Mouse (Mus musculus) lung, adult 10 weeks (tissue): ENCODE measurements around the gene Olfr1209. TPM values are rescaled to one million over a fixed set of nuclear protein-coding genes. Genes with fewer than 3 reads are reported as not detected.

Experiments used
- polyA plus RNA-seq: library from polyadenylated mRNA; stranded (reverse); fragments of 350-450 nt; fragmentation: Illumina TruSeq; extraction: RNeasy Lipid Tissue Mini Kit (QIAGEN cat#74804); gene quantifications from one replicate; pipeline ENCODE4 v1.2.3, GENCODE M21; 2014; ENCODE audit warnings: low read depth, low replicate concordance; ENCODE audit not compliant: insufficient read depth

Gene Olfr1209
- polyA plus RNA-seq: not detected

GRCm38 (mm10) chr2:88915057-88915456 lies at the start of gene Olfr1209:
Olfr1209 (minus strand) TSS chr2:88915157.

DNA sequence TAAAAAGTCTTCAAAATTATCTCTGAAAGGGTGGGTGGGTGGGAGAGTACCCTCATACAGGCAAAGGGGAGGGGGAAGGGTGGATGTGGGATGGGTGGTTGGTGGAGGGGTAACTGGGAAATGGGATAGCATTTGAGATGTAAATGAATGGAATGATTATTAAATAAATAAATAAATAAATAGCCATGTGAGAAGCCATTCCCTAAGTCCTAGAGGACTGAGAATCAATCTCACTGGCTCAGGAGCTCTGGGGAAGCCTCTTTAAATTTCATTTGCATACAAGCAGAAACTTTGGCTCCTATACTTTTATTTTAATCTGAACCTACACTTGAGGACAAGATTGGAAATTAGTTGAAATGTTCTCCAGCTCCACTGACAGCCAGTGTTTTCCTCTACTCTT lies 38.7 kb upstream of the Olfr1209 start, which contains the start of gene Olfr1212:
TSS of gene Olfr1212 (plus strand) at position 301 of the 400 bp plus-strand sequence.

DNA sequence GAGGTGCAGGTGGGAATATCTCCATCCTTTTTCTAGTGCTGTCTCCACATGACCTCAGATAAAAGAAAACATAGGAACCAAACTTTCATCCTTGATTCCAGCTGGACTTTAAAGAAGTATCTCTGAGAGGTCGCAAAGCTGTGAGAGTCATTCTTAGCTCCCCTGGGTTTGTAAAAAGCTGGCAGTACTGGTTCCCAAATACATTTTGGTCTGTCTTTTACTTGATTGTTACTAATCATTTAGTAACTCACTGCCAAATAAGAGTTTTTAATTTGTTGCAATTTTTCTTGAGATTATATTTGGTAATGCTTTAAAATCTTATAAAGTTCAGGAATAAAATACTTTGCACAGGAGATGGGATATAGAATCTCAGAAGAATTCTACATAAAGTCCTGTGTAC lies 23.1 kb upstream of the Olfr1209 start, which contains the start of gene Olfr1211:
TSS of gene Olfr1211 (minus strand) at position 101 of the 400 bp plus-strand sequence.

GRCm38 (mm10) chr2:88902211-88902610 lies 12.7 kb downstream of the Olfr1209 start, which contains the start of gene Olfr1208:
Olfr1208 (minus strand) TSS chr2:88902311.

GRCm38 (mm10) chr2:88862931-88863330 lies 52.0 kb downstream of the Olfr1209 start, which contains the start of gene Olfr1206:
Olfr1206 (plus strand) TSS chr2:88863231.

Other genes starting within 250 kb of the Olfr1209 start
- not detected for gene Olfr1193, start 239.5 kb downstream of the Olfr1209 start, polyA plus RNA-seq
- not detected for gene Olfr1195, start 226.0 kb downstream of the Olfr1209 start, polyA plus RNA-seq
- gene Olfr1196, start 210.6 kb downstream of the Olfr1209 start, polyA plus RNA-seq: not detected
- gene Olfr1197, start 182.8 kb downstream of the Olfr1209 start, polyA plus RNA-seq: not detected
- not detected for gene Olfr1198, start 163.8 kb downstream of the Olfr1209 start, polyA plus RNA-seq
- not detected for gene Olfr1199, start 154.7 kb downstream of the Olfr1209 start, polyA plus RNA-seq
- gene Olfr1200, start 144.7 kb downstream of the Olfr1209 start, polyA plus RNA-seq: not detected
- gene Olfr1201, start 122.1 kb downstream of the Olfr1209 start, polyA plus RNA-seq: not detected
- gene Olfr1202, start 100.7 kb downstream of the Olfr1209 start, polyA plus RNA-seq: not detected
- gene Olfr1205, start 85.4 kb downstream of the Olfr1209 start, polyA plus RNA-seq: not detected
- gene Olfr1204, start 65.9 kb downstream of the Olfr1209 start, polyA plus RNA-seq: not detected
- gene Olfr1206, start 51.9 kb downstream of the Olfr1209 start, polyA plus RNA-seq: not detected
- gene Olfr1208, start 12.8 kb downstream of the Olfr1209 start, polyA plus RNA-seq: not detected
- not detected for gene Olfr1211, start 23.0 kb upstream of the Olfr1209 start, polyA plus RNA-seq
- not detected for gene Olfr1212, start 38.8 kb upstream of the Olfr1209 start, polyA plus RNA-seq
- not detected for gene Gm13762, start 65.1 kb upstream of the Olfr1209 start, polyA plus RNA-seq
- not detected for gene Olfr1214, start 77.5 kb upstream of the Olfr1209 start, polyA plus RNA-seq
- gene Olfr1215, start 91.8 kb upstream of the Olfr1209 start, polyA plus RNA-seq: not detected
- not detected for gene Olfr1216, start 103.2 kb upstream of the Olfr1209 start, polyA plus RNA-seq
- gene Olfr1217, start 116.9 kb upstream of the Olfr1209 start, polyA plus RNA-seq: not detected
- not detected for gene Olfr1218, start 146.0 kb upstream of the Olfr1209 start, polyA plus RNA-seq
- gene Olfr1219, start 168.4 kb upstream of the Olfr1209 start, polyA plus RNA-seq: not detected
- gene Olfr1220, start 191.7 kb upstream of the Olfr1209 start, polyA plus RNA-seq: not detected
- not detected for gene Olfr1221, start 202.1 kb upstream of the Olfr1209 start, polyA plus RNA-seq
- gene Olfr1222, start 217.9 kb upstream of the Olfr1209 start, polyA plus RNA-seq: not detected
- gene Olfr1223, start 236.4 kb upstream of the Olfr1209 start, polyA plus RNA-seq: not detected
- gene Olfr1224-ps1, start 248.9 kb upstream of the Olfr1209 start, polyA plus RNA-seq: not detected